Mouse (Mus musculus) neural tube, embryonic 15.5 days (tissue): ENCODE data around the gene Ptger4. TPM values are rescaled to one million over a fixed set of nuclear protein-coding genes. Genes with fewer than 3 reads are reported as not detected.

Experiments
- ATAC-seq: fragments of 200-750 bp; cut with Nextera tagmentation; 2 replicates; pipeline ENCODE4 v1.8.0; 2017; ENCODE audit warnings: mild to moderate bottlenecking, moderate TSS enrichment, moderate library complexity; ENCODE audit not compliant: low FRiP score
- H3K27ac ChIP-seq: fragments of 300-500 bp; sonication (generic); replicated peaks from 2 replicates; pipeline ENCODE4 v1.5.1; 2015; ENCODE audit warnings: mild to moderate bottlenecking, inconsistent platforms
- H3K27me3 ChIP-seq: fragments of 300-500 bp; sonication (generic); replicated peaks from 2 replicates; pipeline ENCODE4 v1.6.1; 2015; ENCODE audit warnings: inconsistent platforms
- H3K36me3 ChIP-seq: fragments of 300-500 bp; sonication (generic); 2 replicates; pipeline ENCODE4 v1.6.1; 2015; ENCODE audit warnings: inconsistent platforms
- H3K4me1 ChIP-seq: fragments of 300-500 bp; sonication (generic); 2 replicates; pipeline ENCODE4 v1.6.1; 2015; ENCODE audit warnings: inconsistent platforms
- H3K4me2 ChIP-seq: fragments of 300-500 bp; sonication (generic); 2 replicates; pipeline ENCODE4 v1.6.1; 2015; ENCODE audit warnings: inconsistent platforms, mild to moderate bottlenecking, moderate library complexity
- H3K4me3 ChIP-seq: fragments of 300-500 bp; sonication (generic); replicated peaks from 2 replicates; pipeline ENCODE4 v1.5.1; 2015; ENCODE audit warnings: mild to moderate bottlenecking, inconsistent platforms
- H3K9ac ChIP-seq: fragments of 300-500 bp; sonication (generic); replicated peaks from 2 replicates; pipeline ENCODE4 v1.6.1; 2015; ENCODE audit warnings: mild to moderate bottlenecking, inconsistent platforms
- H3K9me3 ChIP-seq: fragments of 300-500 bp; sonication (generic); replicated peaks from 2 replicates; pipeline ENCODE4 v1.6.1; 2016; ENCODE audit warnings: inconsistent platforms
- WGBS: fragments of 180-500 bp; shearing (Covaris S2); methylation state at CpG from one replicate; pipeline ENCODE4 v1.1.7; 2015; ENCODE audit warnings: mixed read lengths; 5-methylcytosine and 5-hydroxymethylcytosine counted together
- polyA plus RNA-seq: library from polyadenylated mRNA; unstranded; fragments of >200 nt; fragmentation: Nextera tagmentation; extraction: Ambion mirVana; gene quantifications from 2 replicates; pipeline ENCODE4 v1.2.1, GENCODE M21; 2015

Gene Ptger4
- polyA plus RNA-seq, 1 experiment from 2014 or later = 5.7 TPM

DNA sequence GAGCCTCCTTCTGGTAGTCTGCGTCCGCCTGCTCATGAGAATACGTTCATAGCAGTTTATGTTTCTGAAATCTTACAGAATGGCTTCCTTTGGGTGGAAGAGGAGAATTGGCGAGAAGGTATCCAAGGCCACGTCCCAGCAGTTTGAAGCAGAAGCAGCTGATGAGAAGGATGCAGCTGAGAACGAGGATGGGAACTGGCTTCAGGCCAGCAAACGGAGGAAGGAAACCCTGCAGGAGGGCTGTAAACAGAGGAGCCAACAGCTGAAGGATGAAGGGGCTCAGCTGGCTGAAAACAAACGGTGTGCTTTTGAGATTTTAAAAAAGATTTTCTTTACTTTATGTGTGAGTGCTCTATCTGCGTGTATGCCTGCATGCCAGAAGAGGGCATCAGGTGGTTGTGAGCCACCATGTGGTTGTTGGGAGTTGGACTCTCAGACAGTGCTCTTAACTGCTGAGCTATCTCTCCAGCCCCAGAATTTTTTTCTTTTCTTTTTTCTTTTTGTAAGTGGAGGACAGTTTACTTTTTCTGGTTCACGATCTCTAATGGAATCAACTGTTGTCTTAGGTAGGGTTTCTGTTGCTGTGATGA, 54.4 kb downstream of the Ptger4 start:
- Histone ChIP-seq H3K27me3 (no peaks in the 10 kb centered on the region), H3K9me3 (no peaks in the 10 kb centered on the region), H3K9ac (no peak overlapping the region), H3K36me3 (0 out of 2 replicates have a peak, but pooled peaks cover 2% of the 10 kb centered on the region), H3K4me3 (no peak overlapping the region), H3K4me2 (no peak overlapping the region), H3K4me1 (peaks cover 21% of the 10 kb centered on the region), H3K27ac (no peak overlapping the region)
- ATAC-seq = no peak
- WGBS = 59% methylated on average over 10 of the region's 10 CpGs

DNA sequence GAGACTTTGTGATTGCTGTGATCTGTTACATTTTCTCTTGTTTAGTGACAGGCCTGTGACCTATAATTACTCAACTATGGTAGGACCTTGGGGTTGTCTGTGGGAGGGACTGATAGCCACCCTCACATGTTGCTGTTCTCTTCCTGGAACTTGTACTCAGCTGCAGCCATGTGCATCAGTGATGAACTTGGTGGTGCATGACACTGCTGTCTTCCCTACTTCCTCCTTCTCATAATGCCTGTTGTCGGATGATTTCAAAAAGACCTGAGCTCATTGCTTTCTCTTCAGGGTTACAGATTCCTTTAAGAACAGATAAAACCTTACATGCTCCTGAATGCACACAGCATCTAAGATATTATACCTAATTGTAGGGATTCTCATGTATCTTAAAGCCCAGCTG, 56.0 kb downstream of the Ptger4 start:
- H3K9me3 ChIP-seq = no peaks in the 10 kb centered on the region
- peaks cover 26% of the 10 kb centered on the region for H3K4me1 ChIP-seq
- H3K27ac ChIP-seq = no peak overlapping the region
- no peak for ATAC-seq
- 95% methylated on average over 1 of the region's 1 CpGs for WGBS
- H3K4me2 ChIP-seq = no peak overlapping the region
- H3K27me3 ChIP-seq = no peaks in the 10 kb centered on the region
- H3K4me3 ChIP-seq = no peak overlapping the region
- no peak overlapping the region for H3K9ac ChIP-seq
- 0 out of 2 replicates have a peak, but pooled peaks cover 2% of the 10 kb centered on the region for H3K36me3 ChIP-seq

GRCm38 (mm10) chr15:5187116-5187515, 56.9 kb downstream of the Ptger4 start:
- 57% methylated on average over 4 of the region's 4 CpGs for WGBS
- H3K4me2 ChIP-seq = no peak overlapping the region
- no peak overlapping the region for H3K4me3 ChIP-seq

GRCm38 (mm10) chr15:5186293-5186675, 57.7 kb downstream of the Ptger4 start:
- Histone ChIP-seq H3K4me1 (peaks cover 26% of the 10 kb centered on the region), H3K36me3 (0 out of 2 replicates have a peak, but pooled peaks cover 2% of the 10 kb centered on the region), H3K9ac (peak overlapping the region; percentile 73), H3K4me2 (peak overlapping the region; percentile 84), H3K9me3 (no peaks in the 10 kb centered on the region), H3K27ac (peak overlapping the region; percentile 88), H3K4me3 (peak overlapping the region; percentile 90), H3K27me3 (no peaks in the 10 kb centered on the region)
- 26% methylated on average over 10 of the region's 10 CpGs for WGBS
- ATAC-seq = peak; percentile 15; the same call in 1 of the 2 replicates

More at GRCm38 (mm10) chr15:5187116-5187515, 56.9 kb downstream of the Ptger4 start:
- H3K36me3 ChIP-seq = 0 out of 2 replicates have a peak, but pooled peaks cover 2% of the 10 kb centered on the region
- no peak overlapping the region for H3K9ac ChIP-seq
- ATAC-seq = no peak
- H3K9me3 ChIP-seq = no peaks in the 10 kb centered on the region
- H3K27me3 ChIP-seq = no peaks in the 10 kb centered on the region
- no peak overlapping the region for H3K27ac ChIP-seq
- H3K4me1 ChIP-seq = peaks cover 26% of the 10 kb centered on the region

- peak within 1 kb of the TSS; percentile 84 for H3K4me2 ChIP-seq
- under 1% methylated on average over 55 of the region's 55 CpGs for WGBS
- no peaks in the 10 kb centered on the region for H3K9me3 ChIP-seq
- peak; percentile 92 for ATAC-seq
- H3K9ac ChIP-seq = peak within 1 kb of the TSS; percentile 73
- H3K4me3 ChIP-seq = peak within 1 kb of the TSS; percentile 90
- 0 out of 2 replicates have a peak, but pooled peaks cover 2% of the 10 kb centered on the region for H3K36me3 ChIP-seq
- peak within 1 kb of the TSS; percentile 88 for H3K27ac ChIP-seq
- H3K4me1 ChIP-seq = peaks cover 26% of the 10 kb centered on the region
- H3K27me3 ChIP-seq = no peaks in the 10 kb centered on the region
These were observed 58.4 kb downstream of the Ptger4 start, which contains the start of gene Ttc33 for GRCm38 (mm10) chr15:5185366-5186292. TSS of gene Ttc33 (plus strand) at chr15:5185525.

GRCm38 (mm10) chr15:5184668-5185330, 59.2 kb downstream of the Ptger4 start:
- Histone ChIP-seq H3K36me3 (no peaks in the 10 kb centered on the region), H3K9ac (peak overlapping the region; percentile 73), H3K27ac (peak overlapping the region; percentile 88), H3K4me3 (peak overlapping the region; percentile 90), H3K27me3 (no peaks in the 10 kb centered on the region), H3K9me3 (no peaks in the 10 kb centered on the region), H3K4me2 (peak overlapping the region; percentile 84), H3K4me1 (peaks cover 26% of the 10 kb centered on the region)
- peak; percentile 42; the same call in 1 of the 2 replicates for ATAC-seq
- whole genome bisulfite sequencing = 43% methylated on average over 11 of the region's 11 CpGs

- H3K4me3 ChIP-seq = no peak overlapping the region
- peaks cover 61% of the 10 kb centered on the region for H3K36me3 ChIP-seq
- no peak overlapping the region for H3K27ac ChIP-seq
- H3K27me3 ChIP-seq = no peaks in the 10 kb centered on the region
- WGBS = 92% methylated on average over 12 of the region's 12 CpGs
- no peak overlapping the region for H3K4me2 ChIP-seq
- ATAC-seq = no peak
- no peaks in the 10 kb centered on the region for H3K9me3 ChIP-seq
- H3K4me1 ChIP-seq = no peaks in the 10 kb centered on the region
- no peak overlapping the region for H3K9ac ChIP-seq
These were observed 70.7 kb downstream of the Ptger4 start for GRCm38 (mm10) chr15:5173217-5173820.

GRCm38 (mm10) chr15:5165121-5165773, 78.7 kb downstream of the Ptger4 start:
- Histone ChIP-seq H3K4me3 (no peak overlapping the region), H3K4me1 (no peaks in the 10 kb centered on the region), H3K27ac (no peak overlapping the region), H3K4me2 (no peak overlapping the region), H3K9me3 (no peaks in the 10 kb centered on the region), H3K36me3 (peaks cover 46% of the 10 kb centered on the region), H3K27me3 (no peaks in the 10 kb centered on the region), H3K9ac (no peak overlapping the region)
- no peak for ATAC-seq
- WGBS = 86% methylated on average over 12 of the region's 12 CpGs

GRCm38 (mm10) chr15:5158827-5159226, 85.2 kb downstream of the Ptger4 start:
- peaks cover 15% of the 10 kb centered on the region for H3K36me3 ChIP-seq
- no peaks in the 10 kb centered on the region for H3K27me3 ChIP-seq
- no peak overlapping the region for H3K4me3 ChIP-seq
- 83% methylated on average over 6 of the region's 6 CpGs for WGBS
- H3K27ac ChIP-seq = no peak overlapping the region
- peaks cover 9% of the 10 kb centered on the region for H3K4me1 ChIP-seq
- H3K9me3 ChIP-seq = no peaks in the 10 kb centered on the region
- H3K4me2 ChIP-seq = no peak overlapping the region
- no peak for ATAC-seq
- no peak overlapping the region for H3K9ac ChIP-seq

- Histone ChIP-seq H3K4me1 (peaks cover 9% of the 10 kb centered on the region), H3K4me3 (no peak overlapping the region), H3K4me2 (no peak overlapping the region), H3K27ac (no peak overlapping the region), H3K36me3 (0 out of 2 replicates have a peak, but pooled peaks cover 4% of the 10 kb centered on the region), H3K27me3 (no peaks in the 10 kb centered on the region), H3K9ac (no peak overlapping the region), H3K9me3 (no peaks in the 10 kb centered on the region)
- 67% methylated on average over 1 of the region's 1 CpGs for WGBS
- ATAC-seq = no peak
These were observed 86.6 kb downstream of the Ptger4 start for GRCm38 (mm10) chr15:5157386-5157785.
